Mouse (Mus musculus): Measurements from ENCODE around the gene Fbxw8. TPM values are rescaled to one million over a fixed set of nuclear protein-coding genes. Genes with fewer than 3 reads are reported as not detected.

Fbxw8 gene
- polyA plus RNA-seq, 1 experiment = 19.6 TPM

- H3K4me1 ChIP-seq (ENCODE audit: control insufficient read depth, insufficient read depth, low read length) = peaks cover 3% of the 10 kb centered on the region
- H3K27ac ChIP-seq (ENCODE audit: control insufficient read depth, insufficient read depth, low read depth, low read length) = no peak overlapping the region
- no peak overlapping the region for H3K4me3 ChIP-seq (ENCODE audit: control insufficient read depth, low read depth, low read length)
- H3K27me3 ChIP-seq (ENCODE audit: control insufficient read depth, insufficient read depth, low read length) = no peaks in the 10 kb centered on the region
- H3K36me3 ChIP-seq (ENCODE audit: control insufficient read depth, insufficient read depth, low read length) = no peaks in the 10 kb centered on the region; the same call in 1 of the 2 replicates
- TF ChIP-seq CTCF (IDR thresholded peaks at IDR 0.05; ENCODE audit: control insufficient read depth, insufficient read depth, insufficient replicate concordance, low read depth, low read length) = no peak
- TF ChIP-seq POLR2A (IDR thresholded peaks at IDR 0.05; ENCODE audit: control insufficient read depth, low read depth, low read length) = no peak
These were observed 59.4 kb downstream of the Fbxw8 start for GRCm38 (mm10) chr5:118095849-118096248.

GRCm38 (mm10) chr5:118095433-118095832 is 59.8 kb downstream of the Fbxw8 start:
- TF ChIP-seq POLR2A (IDR thresholded peaks at IDR 0.05; ENCODE audit: control insufficient read depth, low read depth, low read length) (no peak), CTCF (IDR thresholded peaks at IDR 0.05; ENCODE audit: control insufficient read depth, insufficient read depth, insufficient replicate concordance, low read depth, low read length) (no peak)
- Histone ChIP-seq H3K4me1 (ENCODE audit: control insufficient read depth, insufficient read depth, low read length) (peaks cover 3% of the 10 kb centered on the region), H3K36me3 (ENCODE audit: control insufficient read depth, insufficient read depth, low read length) (no peaks in the 10 kb centered on the region; the same call in 1 of the 2 replicates), H3K4me3 (ENCODE audit: control insufficient read depth, low read depth, low read length) (no peak overlapping the region), H3K27ac (ENCODE audit: control insufficient read depth, insufficient read depth, low read depth, low read length) (no peak overlapping the region), H3K27me3 (ENCODE audit: control insufficient read depth, insufficient read depth, low read length) (no peaks in the 10 kb centered on the region)

GRCm38 (mm10) chr5:118093321-118094035 is 61.8 kb downstream of the Fbxw8 start:
- H3K36me3 ChIP-seq (ENCODE audit: control insufficient read depth, insufficient read depth, low read length) = no peaks in the 10 kb centered on the region; the same call in 1 of the 2 replicates
- no peaks in the 10 kb centered on the region for H3K4me1 ChIP-seq (ENCODE audit: control insufficient read depth, insufficient read depth, low read length)
- H3K4me3 ChIP-seq (ENCODE audit: control insufficient read depth, low read depth, low read length) = no peak overlapping the region
- no peak overlapping the region for H3K27ac ChIP-seq (ENCODE audit: control insufficient read depth, insufficient read depth, low read depth, low read length)
- H3K27me3 ChIP-seq (ENCODE audit: control insufficient read depth, insufficient read depth, low read length) = no peaks in the 10 kb centered on the region
- TF ChIP-seq POLR2A (IDR thresholded peaks at IDR 0.05; ENCODE audit: control insufficient read depth, low read depth, low read length) (no peak), CTCF (IDR thresholded peaks at IDR 0.05; ENCODE audit: control insufficient read depth, insufficient read depth, insufficient replicate concordance, low read depth, low read length) (peak; percentile 26; the same call in 1 of the 2 replicates)

- Histone ChIP-seq H3K36me3 (ENCODE audit: control insufficient read depth, insufficient read depth, low read length) (no peaks in the 10 kb centered on the region; the same call in 1 of the 2 replicates), H3K4me1 (ENCODE audit: control insufficient read depth, insufficient read depth, low read length) (no peaks in the 10 kb centered on the region; the same call in 1 of the 2 replicates), H3K27me3 (ENCODE audit: control insufficient read depth, insufficient read depth, low read length) (no peaks in the 10 kb centered on the region), H3K27ac (ENCODE audit: control insufficient read depth, insufficient read depth, low read depth, low read length) (no peak overlapping the region), H3K4me3 (ENCODE audit: control insufficient read depth, low read depth, low read length) (no peak overlapping the region)
- no peak for TF ChIP-seq POLR2A (IDR thresholded peaks at IDR 0.05; ENCODE audit: control insufficient read depth, low read depth, low read length)
- TF ChIP-seq CTCF (IDR thresholded peaks at IDR 0.05; ENCODE audit: control insufficient read depth, insufficient read depth, insufficient replicate concordance, low read depth, low read length) = peak; percentile 42; the same call in 1 of the 2 replicates
These were observed 64.4 kb downstream of the Fbxw8 start for GRCm38 (mm10) chr5:118090837-118091236.

DNA sequence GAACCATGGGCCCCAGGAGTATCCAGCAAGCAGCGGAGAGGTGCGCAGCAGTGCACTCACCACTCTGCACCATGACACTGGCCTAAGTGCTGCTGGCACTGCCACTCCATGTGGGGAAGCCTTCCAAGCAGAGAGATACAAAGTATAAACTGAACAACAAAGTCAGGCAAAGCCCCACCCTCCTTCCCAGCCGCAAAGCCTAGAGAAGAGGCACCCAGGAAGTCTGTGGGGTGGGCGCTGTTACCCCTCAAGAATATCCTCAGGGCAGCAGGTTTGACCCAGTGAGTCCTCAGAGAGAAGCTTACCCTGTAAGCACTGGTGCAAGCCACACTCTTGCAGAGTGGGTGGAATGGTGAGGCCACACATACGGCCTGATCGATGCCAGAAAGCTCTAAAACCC is 65.2 kb downstream of the Fbxw8 start:
- TF ChIP-seq POLR2A (IDR thresholded peaks at IDR 0.05; ENCODE audit: control insufficient read depth, low read depth, low read length) (no peak), CTCF (IDR thresholded peaks at IDR 0.05; ENCODE audit: control insufficient read depth, insufficient read depth, insufficient replicate concordance, low read depth, low read length) (no peak)
- Histone ChIP-seq H3K36me3 (ENCODE audit: control insufficient read depth, insufficient read depth, low read length) (no peaks in the 10 kb centered on the region; the same call in 1 of the 2 replicates), H3K27me3 (ENCODE audit: control insufficient read depth, insufficient read depth, low read length) (no peaks in the 10 kb centered on the region), H3K27ac (ENCODE audit: control insufficient read depth, insufficient read depth, low read depth, low read length) (no peak overlapping the region), H3K4me3 (ENCODE audit: control insufficient read depth, low read depth, low read length) (no peak overlapping the region), H3K4me1 (ENCODE audit: control insufficient read depth, insufficient read depth, low read length) (no peaks in the 10 kb centered on the region; the same call in 1 of the 2 replicates)

- H3K27ac ChIP-seq (ENCODE audit: control insufficient read depth, insufficient read depth, low read depth, low read length) = no peak overlapping the region
- TF ChIP-seq POLR2A (IDR thresholded peaks at IDR 0.05; ENCODE audit: control insufficient read depth, low read depth, low read length) = no peak
- TF ChIP-seq CTCF (IDR thresholded peaks at IDR 0.05; ENCODE audit: control insufficient read depth, insufficient read depth, insufficient replicate concordance, low read depth, low read length) = no peak
- H3K4me3 ChIP-seq (ENCODE audit: control insufficient read depth, low read depth, low read length) = no peak overlapping the region
- H3K4me1 ChIP-seq (ENCODE audit: control insufficient read depth, insufficient read depth, low read length) = peaks cover 2% of the 10 kb centered on the region; the same call in 1 of the 2 replicates
- no peaks in the 10 kb centered on the region; the same call in 1 of the 2 replicates for H3K36me3 ChIP-seq (ENCODE audit: control insufficient read depth, insufficient read depth, low read length)
- H3K27me3 ChIP-seq (ENCODE audit: control insufficient read depth, insufficient read depth, low read length) = no peaks in the 10 kb centered on the region
These were observed 66.2 kb downstream of the Fbxw8 start for GRCm38 (mm10) chr5:118089102-118089501.

DNA sequence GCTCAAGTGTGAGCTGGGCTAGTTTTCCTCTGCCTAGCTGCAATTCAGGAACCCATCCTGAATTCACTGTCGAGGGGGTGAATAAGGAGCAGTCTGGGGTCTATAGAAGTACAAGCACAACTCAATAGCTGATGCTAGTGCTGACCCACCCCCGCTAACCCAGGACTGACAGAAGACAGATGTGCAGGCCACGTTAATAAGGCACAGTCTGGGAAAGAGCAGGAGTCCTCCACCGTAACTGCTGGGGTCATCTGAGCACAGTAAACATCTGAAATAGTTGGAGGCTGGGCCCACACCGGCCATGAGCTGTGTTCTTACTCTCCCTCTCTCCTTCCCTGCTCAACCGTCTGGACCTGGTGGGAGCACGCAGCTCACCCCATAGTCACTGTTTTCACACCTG is 68.3 kb downstream of the Fbxw8 start:
- no peaks in the 10 kb centered on the region for H3K36me3 ChIP-seq (ENCODE audit: control insufficient read depth, insufficient read depth, low read length)

More for the DNA sequence above, 68.3 kb downstream of the Fbxw8 start:
- H3K27me3 ChIP-seq (ENCODE audit: control insufficient read depth, insufficient read depth, low read length) = no peaks in the 10 kb centered on the region
- peaks cover 5% of the 10 kb centered on the region for H3K4me1 ChIP-seq (ENCODE audit: control insufficient read depth, insufficient read depth, low read length)
- no peak overlapping the region for H3K27ac ChIP-seq (ENCODE audit: control insufficient read depth, insufficient read depth, low read depth, low read length)
- TF ChIP-seq CTCF (IDR thresholded peaks at IDR 0.05; ENCODE audit: control insufficient read depth, insufficient read depth, insufficient replicate concordance, low read depth, low read length) (no peak), POLR2A (IDR thresholded peaks at IDR 0.05; ENCODE audit: control insufficient read depth, low read depth, low read length) (no peak)
- no peak overlapping the region for H3K4me3 ChIP-seq (ENCODE audit: control insufficient read depth, low read depth, low read length)
